Mouse (Mus musculus) thymus, adult 2 months (tissue): Measurements from ENCODE around the gene Atg7. TPM values are rescaled to one million over a fixed set of nuclear protein-coding genes. Genes with fewer than 3 reads are reported as not detected.
A peak's percentile ranks its signal among the peaks of the same experiment; 100 is the strongest.

Source experiments
- DNase-seq: peaks from one replicate; pipeline ENCODE4 v3.0.0; 2021
- H3K27ac ChIP-seq: fragments of 200-500 bp; 2 replicates; pipeline ENCODE4 v1.5.1; 2012; ENCODE audit warnings: low read length, control low read depth; ENCODE audit not compliant: control insufficient read depth, insufficient read depth
- H3K27me3 ChIP-seq: fragments of 200-500 bp; 2 replicates; pipeline ENCODE4 v1.6.1; 2012; ENCODE audit warnings: mild to moderate bottlenecking, low read length, moderate library complexity, mixed read lengths; ENCODE audit not compliant: control insufficient read depth, insufficient read depth
- H3K36me3 ChIP-seq: fragments of 200-500 bp; 2 replicates; pipeline ENCODE4 v1.6.1; 2012; ENCODE audit warnings: mild to moderate bottlenecking, low read length, moderate library complexity; ENCODE audit not compliant: control insufficient read depth, insufficient read depth
- H3K4me1 ChIP-seq: fragments of 200-500 bp; replicated peaks from 2 replicates; pipeline ENCODE4 v1.6.1; 2012; ENCODE audit warnings: low read length; ENCODE audit not compliant: control insufficient read depth, insufficient read depth
- H3K4me3 ChIP-seq: fragments of 200-500 bp; 2 replicates; pipeline ENCODE4 v1.5.1; 2012; ENCODE audit warnings: mild to moderate bottlenecking, low read length, control low read depth, moderate library complexity; ENCODE audit not compliant: control insufficient read depth, insufficient read depth
- CTCF ChIP-seq: fragments of 200-500 bp; IDR thresholded peaks from 2 replicates; pipeline ENCODE4 v1.5.1; 2012; ENCODE audit warnings: mild to moderate bottlenecking, control low read depth, low read length, moderate library complexity, borderline replicate concordance; ENCODE audit not compliant: control insufficient read depth, poor library complexity, insufficient read depth; ENCODE audit errors: extremely low read depth
- POLR2A ChIP-seq: fragments of 200-500 bp; IDR thresholded peaks from 2 replicates; pipeline ENCODE4 v1.6.1; 2012; ENCODE audit warnings: mild to moderate bottlenecking, low read length, control low read depth, moderate library complexity; ENCODE audit not compliant: control insufficient read depth, poor library complexity, insufficient read depth; ENCODE audit errors: extremely low read depth
- WGBS: fragments of 180-500 bp; shearing (Covaris S2); methylation state at CpG from one replicate; pipeline ENCODE4 v1.1.7; 2018; 5-methylcytosine and 5-hydroxymethylcytosine counted together
- polyA plus RNA-seq: library from polyadenylated mRNA; depleted of rRNA; stranded (reverse); fragments of >200 nt; gene quantifications from 2 replicates; pipeline ENCODE4 v1.2.3, GENCODE M21; 2012

The Atg7 gene
- polyA plus RNA-seq, 1 experiment: 18.2 TPM

GRCm38 (mm10) chr6:114835344-114835743 is 192.4 kb downstream of the Atg7 start:
- H3K4me3 ChIP-seq: no peak overlapping the region
- WGBS: 95% methylated on average over 7 of the region's 7 CpGs
- TF ChIP-seq CTCF (no peak), POLR2A (no peak)
- H3K27ac ChIP-seq: no peak overlapping the region
- no peaks in the 10 kb centered on the region for H3K36me3 ChIP-seq
- no peaks in the 10 kb centered on the region for H3K27me3 ChIP-seq
- no peak for DNase-seq
- H3K4me1 ChIP-seq: peaks cover 23% of the 10 kb centered on the region

DNA sequence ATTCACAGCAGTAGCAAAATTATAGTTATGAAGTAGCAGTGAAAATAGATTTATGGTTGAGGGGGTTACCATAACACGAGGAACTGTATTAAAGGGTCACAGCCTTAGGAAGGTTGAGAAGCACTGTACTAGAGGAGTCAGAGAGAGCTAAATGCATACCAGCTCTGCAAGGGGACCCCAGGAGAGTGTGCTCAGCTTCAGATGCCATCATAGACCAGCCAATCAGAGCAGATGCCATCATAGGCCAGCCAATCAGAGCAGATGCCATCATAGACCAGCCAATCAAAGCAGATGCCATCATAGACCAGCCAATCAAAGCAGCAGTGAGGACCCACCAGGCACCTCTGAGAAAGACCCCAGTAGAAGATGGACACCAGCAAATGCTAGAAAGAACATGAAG is 192.9 kb downstream of the Atg7 start:
- H3K27ac ChIP-seq: no peak overlapping the region
- H3K27me3 ChIP-seq: no peaks in the 10 kb centered on the region
- TF ChIP-seq POLR2A: no peak
- no peak for TF ChIP-seq CTCF
- no peak overlapping the region for H3K4me3 ChIP-seq
- WGBS: 100% methylated on average over 1 of the region's 1 CpGs
- DNase-seq: no peak
- H3K4me1 ChIP-seq: peaks cover 23% of the 10 kb centered on the region
- no peaks in the 10 kb centered on the region for H3K36me3 ChIP-seq

- no peak for DNase-seq
- H3K4me1 ChIP-seq: peaks cover 23% of the 10 kb centered on the region
- TF ChIP-seq POLR2A: no peak
- no peak for TF ChIP-seq CTCF
- 98% methylated on average over 3 of the region's 3 CpGs for WGBS
- no peaks in the 10 kb centered on the region for H3K27me3 ChIP-seq
- no peak overlapping the region for H3K4me3 ChIP-seq
- H3K36me3 ChIP-seq: no peaks in the 10 kb centered on the region
- H3K27ac ChIP-seq: peak overlapping the region; percentile 26; the same call in 1 of the 2 replicates
These were observed 193.5 kb downstream of the Atg7 start for GRCm38 (mm10) chr6:114836433-114836832.

DNA sequence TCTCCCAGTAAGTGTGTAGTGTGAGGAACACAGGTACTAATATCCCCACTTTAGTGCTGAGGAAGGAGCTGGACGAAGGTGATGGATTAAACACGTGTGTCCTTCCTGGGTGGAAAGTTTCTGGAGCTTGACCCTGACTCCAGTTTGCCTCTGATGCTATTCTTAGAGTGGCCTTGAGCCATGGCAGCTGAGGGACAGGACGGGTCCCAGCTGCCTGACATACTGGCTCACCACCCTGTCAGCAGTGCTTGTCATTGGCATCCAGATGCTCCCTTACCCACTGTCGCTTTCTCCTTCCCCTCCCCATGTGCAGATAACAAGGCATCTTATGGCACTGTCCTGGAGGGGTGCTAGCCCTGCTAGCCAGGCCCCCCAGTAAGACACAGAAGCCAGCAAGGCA is 196.0 kb downstream of the Atg7 start:
- DNase-seq: no peak
- H3K4me1 ChIP-seq: peaks cover 23% of the 10 kb centered on the region

GRCm38 (mm10) chr6:114840012-114840411 is 197.1 kb downstream of the Atg7 start:
- Histone ChIP-seq H3K36me3 (no peaks in the 10 kb centered on the region), H3K4me3 (no peak overlapping the region), H3K27ac (no peak overlapping the region), H3K4me1 (peaks cover 23% of the 10 kb centered on the region), H3K27me3 (no peaks in the 10 kb centered on the region)
- no peak for TF ChIP-seq CTCF
- TF ChIP-seq POLR2A: no peak
- DNase-seq: no peak
- 62% methylated on average over 7 of the region's 7 CpGs for WGBS

More for the DNA sequence above, 196.0 kb downstream of the Atg7 start:
- Histone ChIP-seq H3K27me3 (no peaks in the 10 kb centered on the region), H3K36me3 (no peaks in the 10 kb centered on the region), H3K27ac (no peak overlapping the region), H3K4me3 (no peak overlapping the region)
- 96% methylated on average over 4 of the region's 4 CpGs for WGBS
- TF ChIP-seq POLR2A (no peak), CTCF (no peak)

- DNase-seq: no peak
- H3K4me3 ChIP-seq: no peak overlapping the region
- no peak overlapping the region for H3K27ac ChIP-seq
- H3K4me1 ChIP-seq: peaks cover 14% of the 10 kb centered on the region
- H3K36me3 ChIP-seq: no peaks in the 10 kb centered on the region
- TF ChIP-seq CTCF (no peak), POLR2A (no peak)
- H3K27me3 ChIP-seq: no peaks in the 10 kb centered on the region
- WGBS: 79% methylated on average over 3 of the region's 3 CpGs
These were observed 199.2 kb downstream of the Atg7 start for GRCm38 (mm10) chr6:114842131-114842530.

- no peak overlapping the region for H3K27ac ChIP-seq
- no peak overlapping the region for H3K4me3 ChIP-seq
- H3K36me3 ChIP-seq: no peaks in the 10 kb centered on the region
- TF ChIP-seq CTCF (no peak), POLR2A (no peak)
- DNase-seq: no peak
- WGBS: 94% methylated on average over 2 of the region's 2 CpGs
- H3K27me3 ChIP-seq: no peaks in the 10 kb centered on the region
- H3K4me1 ChIP-seq: peaks cover 11% of the 10 kb centered on the region
These were observed 200.0 kb downstream of the Atg7 start for GRCm38 (mm10) chr6:114842863-114843262.
